Comparison of ENCODE assay signal across 7 mouse cellular contexts in genomic region chr17:29007641-29008325, GRCm38 (mm10). TPM values are rescaled to one million over a fixed set of nuclear protein-coding genes. Genes with fewer than 3 reads are reported as not detected.
DNase-seq lines count a peak whose midpoint lies in the region; ATAC-seq lines count a peak whose summit lies in the region.

Gene Stk38, minus strand, starts transcription at chr17:29007995.

- H3K9me3 ChIP-seq in embryonic facial prominence, embryonic 11.5 days (replicated peaks; ENCODE audit: control insufficient read depth, low read length) = no peaks in the 10 kb centered on the region
- H3K9me3 ChIP-seq in limb, embryonic 11.5 days (ENCODE audit: control insufficient read depth, low read length) = no peaks in the 10 kb centered on the region
- no peaks in the 10 kb centered on the region for H3K9me3 ChIP-seq in midbrain, embryonic 14.5 days (ENCODE audit: control insufficient read depth, low read length)

- peak; percentile 96 for DNase-seq in adrenal gland, postnatal 14 days
- DNase-seq in embryonic facial prominence, embryonic 11.5 days (ENCODE audit: low spot score) = peak; percentile 88
- peak; percentile 96 for DNase-seq in kidney, adult 18-20 months
- peak; percentile 94 for DNase-seq in limb, embryonic 11.5 days (ENCODE audit: low spot score)
- peak; percentile 93 for DNase-seq in midbrain, embryonic 14.5 days
- DNase-seq in spleen, adult 18-20 months = peak; percentile 91 to 96

- H3K27ac ChIP-seq in embryonic facial prominence, embryonic 11.5 days (replicated peaks; ENCODE audit: low read depth, low read length) = peak within 1 kb of the TSS; percentile 72
- H3K27ac ChIP-seq in limb, embryonic 11.5 days (replicated peaks; ENCODE audit: low read depth, low read length) = peak within 1 kb of the TSS; percentile 78
- H3K27ac ChIP-seq in midbrain, embryonic 14.5 days (replicated peaks; ENCODE audit: low read depth, low read length) = peak within 1 kb of the TSS; percentile 94

- H3K4me3 ChIP-seq in embryonic facial prominence, embryonic 11.5 days (ENCODE audit: low read depth, low read length) = peak within 1 kb of the TSS; percentile 87
- H3K4me3 ChIP-seq in limb, embryonic 11.5 days (ENCODE audit: low read depth, low read length) = peak within 1 kb of the TSS; percentile 92
- peak within 1 kb of the TSS; percentile 83 for H3K4me3 ChIP-seq in midbrain, embryonic 14.5 days (replicated peaks; ENCODE audit: low read depth, low read length)

- H3K4me2 ChIP-seq in embryonic facial prominence, embryonic 11.5 days (ENCODE audit: low read depth, low read length) = peak within 1 kb of the TSS; percentile 77
- H3K4me2 ChIP-seq in limb, embryonic 11.5 days (ENCODE audit: low read depth, severe bottlenecking) = peak within 1 kb of the TSS; percentile 78
- H3K4me2 ChIP-seq in midbrain, embryonic 14.5 days (ENCODE audit: low read length) = peak within 1 kb of the TSS; percentile 78

- H3K36me3 ChIP-seq in embryonic facial prominence, embryonic 11.5 days (replicated peaks; ENCODE audit: control insufficient read depth, insufficient read depth, low read depth, low read length) = no peaks in the 10 kb centered on the region
- H3K36me3 ChIP-seq in limb, embryonic 11.5 days (ENCODE audit: control insufficient read depth, insufficient read depth, low read length) = no peaks in the 10 kb centered on the region
- H3K36me3 ChIP-seq in midbrain, embryonic 14.5 days (ENCODE audit: control insufficient read depth, insufficient read depth, low read length) = no peaks in the 10 kb centered on the region

- peak within 1 kb of the TSS; percentile 90 for H3K9ac ChIP-seq in embryonic facial prominence, embryonic 11.5 days (replicated peaks; ENCODE audit: low read length)
- peak within 1 kb of the TSS; percentile 96 for H3K9ac ChIP-seq in limb, embryonic 11.5 days (ENCODE audit: low read length)
- peak within 1 kb of the TSS; percentile 94 for H3K9ac ChIP-seq in midbrain, embryonic 14.5 days (replicated peaks; ENCODE audit: low read length)

- WGBS in embryonic facial prominence, embryonic 11.5 days = under 1% methylated on average over 65 of the region's 65 CpGs
- under 1% methylated on average over 63 of the region's 65 CpGs for WGBS in limb, embryonic 11.5 days
- WGBS in midbrain, embryonic 14.5 days = under 1% methylated on average over 65 of the region's 65 CpGs

- peak; percentile 90 for ATAC-seq in embryonic facial prominence, embryonic 11.5 days (replicated peaks; ENCODE audit: insufficient number of reproducible peaks, low FRiP score, low TSS enrichment, low read depth)
- peak; percentile 81 for ATAC-seq in granulocyte monocyte progenitor cell, adult 5-6 weeks (replicated peaks; ENCODE audit: poor library complexity, severe bottlenecking)
- ATAC-seq in limb, embryonic 11.5 days (ENCODE audit: insufficient number of reproducible peaks, low FRiP score, low TSS enrichment, low read depth) = peak; percentile 91
- ATAC-seq in midbrain, embryonic 14.5 days (ENCODE audit: low FRiP score, low TSS enrichment) = peak; percentile 88

- H3K4me1 ChIP-seq in embryonic facial prominence, embryonic 11.5 days (ENCODE audit: control insufficient read depth, insufficient read depth, low read length) = no peaks in the 10 kb centered on the region
- H3K4me1 ChIP-seq in limb, embryonic 11.5 days (ENCODE audit: control insufficient read depth, insufficient read depth, low read length) = peaks cover 3% of the 10 kb centered on the region; the same call in 1 of the 2 replicates
- peaks cover 15% of the 10 kb centered on the region for H3K4me1 ChIP-seq in midbrain, embryonic 14.5 days (ENCODE audit: control insufficient read depth, insufficient read depth, low read length)

- no peaks in the 10 kb centered on the region for H3K27me3 ChIP-seq in embryonic facial prominence, embryonic 11.5 days (ENCODE audit: control insufficient read depth, insufficient read depth, low read length)
- H3K27me3 ChIP-seq in limb, embryonic 11.5 days (ENCODE audit: control insufficient read depth, insufficient read depth, low read length) = no peaks in the 10 kb centered on the region
- no peaks in the 10 kb centered on the region for H3K27me3 ChIP-seq in midbrain, embryonic 14.5 days (ENCODE audit: control insufficient read depth, insufficient read depth, low read length)

RNA-seq across cellular contexts. Expression of gene Stk38, which starts in this region (rescaled TPM):
- total RNA-seq in adrenal gland, postnatal 14 days (2021) = 55.0 and 73.5 TPM in 2 replicates
- 121 and 127 TPM in 2 replicates for polyA plus RNA-seq in embryonic facial prominence, embryonic 11.5 days (2014; fragmentation: Nextera tagmentation; extraction: Ambion mirVana)
- 99.0 and 116 TPM in 2 replicates for total RNA-seq in granulocyte monocyte progenitor cell, adult 5-6 weeks (2014; fragmentation: Nextera tagmentation)
- 51.6 and 58.2 TPM in 2 replicates for total RNA-seq in granulocyte monocyte progenitor cell, adult 5-6 weeks (2017)
- 125 and 127 TPM in 2 replicates for polyA plus RNA-seq in limb, embryonic 11.5 days (2014; fragmentation: Nextera tagmentation; extraction: Ambion mirVana)
- polyA plus RNA-seq in midbrain, embryonic 14.5 days (2014; fragmentation: Nextera tagmentation; extraction: Ambion mirVana) = 74.8 and 102 TPM in 2 replicates

Comparison
In these comparisons a context has a peak if more than half of its experiments do, and no peak if none do; other contexts are left out.
1. Peak in every context shown above with its lines: DNase-seq, ATAC-seq, H3K4me3 ChIP-seq and H3K27ac ChIP-seq.